Mouse (Mus musculus) lung, postnatal 14 days (tissue): Measurements from ENCODE around the gene Vmn1r53.
"Not testable (repeated sequence)": the region's sequence is repeated elsewhere in the genome, so short reads cannot be mapped to it uniquely, and the experiment has no call there.

Source experiments
- DNase-seq: peaks from one replicate; pipeline ENCODE4 v3.0.0; 2021

The Vmn1r53 gene

DNA sequence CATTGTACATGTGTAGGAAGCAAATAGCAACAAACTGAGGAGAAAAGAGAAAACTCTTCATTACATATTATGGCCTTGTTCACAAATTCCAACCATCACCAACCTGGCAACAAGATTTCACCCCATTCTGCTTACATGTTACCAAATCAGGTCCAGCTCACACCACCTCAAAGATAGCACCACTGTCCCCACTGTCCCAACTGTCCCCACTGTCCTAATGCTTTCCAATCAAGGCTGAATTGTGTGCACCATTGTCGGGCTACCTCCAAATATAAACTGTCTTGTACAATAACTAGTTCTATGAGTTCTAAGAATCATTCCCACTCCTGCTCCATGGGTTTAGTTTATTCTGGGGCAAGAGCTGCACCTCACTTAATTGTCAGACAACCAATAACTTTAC, at the start of gene Vmn1r53:
TSS of gene Vmn1r53 (minus strand) at position 101 of the 400 bp plus-strand sequence.
- no peak for DNase-seq

DNA sequence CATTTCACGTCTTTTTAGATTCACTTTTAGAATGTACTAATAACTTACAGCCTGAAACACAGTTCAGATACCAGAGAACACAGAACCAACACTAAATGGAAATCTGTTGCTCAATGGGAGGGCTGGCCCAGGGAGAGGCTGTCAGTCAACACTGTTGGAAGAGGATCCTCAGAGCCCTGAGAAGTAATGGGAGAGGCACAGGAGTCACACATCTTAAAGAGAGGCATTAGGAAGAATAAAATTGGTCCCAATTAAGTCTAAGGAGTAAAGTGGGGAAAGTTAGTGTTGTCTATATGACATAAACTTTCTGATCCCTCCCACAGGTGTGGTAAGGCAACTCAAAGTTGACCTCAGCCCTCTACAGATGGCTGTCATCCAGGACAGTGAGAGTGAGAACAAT, 21.8 kb upstream of the Vmn1r53 start, which contains the start of gene Vmn1r54:
TSS of gene Vmn1r54 (plus strand) at position 301 of the 400 bp plus-strand sequence.
- no peak for DNase-seq

DNA sequence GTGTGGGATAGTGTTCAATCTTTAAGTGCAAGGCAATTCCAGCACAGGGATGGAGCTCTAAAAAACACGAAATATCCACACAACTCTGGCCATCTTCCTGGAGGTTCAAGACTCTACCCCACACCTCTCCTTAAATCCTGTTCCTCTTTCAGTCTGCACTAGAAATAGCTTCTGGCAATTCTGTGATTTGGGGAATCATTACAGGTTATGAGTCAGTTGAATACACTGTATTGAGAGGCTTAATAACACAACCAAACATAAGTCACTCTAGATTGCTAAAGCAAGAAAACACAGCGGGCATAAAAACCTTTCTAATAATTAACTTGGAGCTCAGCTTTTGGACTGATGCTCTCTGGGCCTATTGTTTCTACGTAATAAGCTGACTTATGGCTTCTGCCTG, 19.8 kb upstream of the Vmn1r53 start:
- no peak for DNase-seq

DNA sequence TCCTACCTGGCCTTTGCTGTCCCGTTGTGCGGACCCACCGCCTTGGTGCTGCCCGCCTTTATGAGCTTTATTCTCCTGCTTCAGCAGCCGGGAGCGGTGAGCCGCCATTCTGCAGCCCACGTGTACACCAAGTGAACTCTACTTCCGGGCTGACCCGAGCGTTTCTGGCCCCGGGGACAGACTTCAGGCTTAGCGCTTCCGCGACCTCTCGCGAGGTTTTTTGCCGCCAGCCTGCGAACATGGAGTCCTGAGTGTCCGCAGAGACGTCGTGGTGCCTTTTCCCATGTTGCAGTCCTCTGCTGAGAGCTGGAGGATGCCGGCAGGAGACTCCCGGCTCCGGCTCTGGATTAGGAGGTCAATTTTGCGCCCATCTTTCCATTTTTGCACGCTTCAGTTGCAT, 8.4 kb upstream of the Vmn1r53 start:
- DNase-seq: no peak

DNA sequence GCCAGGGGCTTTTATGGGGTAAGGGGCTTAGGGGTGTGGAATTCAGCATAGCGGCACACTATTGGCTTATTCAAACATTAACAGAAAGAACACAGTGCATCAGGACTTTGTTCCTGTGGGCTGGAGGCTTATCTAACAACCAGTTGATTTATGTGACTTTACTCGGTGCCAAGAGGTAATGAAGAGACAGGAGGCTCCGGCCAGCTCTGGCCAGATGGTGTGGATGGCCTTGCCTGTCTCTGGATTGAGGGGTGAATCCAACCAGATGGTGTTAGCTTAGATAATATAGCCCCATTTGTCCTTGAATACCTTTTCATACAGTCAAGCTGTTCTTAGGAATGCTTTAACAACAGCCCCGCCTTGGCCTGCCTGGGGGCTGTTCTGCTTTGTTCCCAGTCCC, 7.9 kb upstream of the Vmn1r53 start:
- DNase-seq: not testable (repeated sequence)

DNA sequence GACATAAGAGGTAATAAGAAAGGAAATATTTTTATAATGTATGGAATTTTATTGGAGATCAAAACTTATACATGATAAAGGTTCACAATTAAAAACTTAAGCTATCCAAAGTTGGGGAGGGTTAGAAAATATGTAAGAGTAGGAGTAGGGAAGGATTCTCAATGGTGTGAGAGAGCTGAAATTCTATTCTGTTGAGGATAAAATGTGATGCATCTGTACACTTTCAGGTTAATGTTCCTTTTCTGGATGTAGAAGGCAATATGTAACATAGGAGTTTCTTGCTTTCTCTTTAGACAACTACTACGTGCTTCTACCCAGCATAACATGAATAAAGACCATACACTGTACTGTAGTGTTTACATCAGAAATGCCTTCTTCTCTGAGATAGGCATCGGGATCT, 21.7 kb downstream of the Vmn1r53 start, which contains the start of gene V1ra8:
TSS of gene V1ra8 (plus strand) at position 301 of the 400 bp plus-strand sequence.
- not testable (repeated sequence) for DNase-seq

DNA sequence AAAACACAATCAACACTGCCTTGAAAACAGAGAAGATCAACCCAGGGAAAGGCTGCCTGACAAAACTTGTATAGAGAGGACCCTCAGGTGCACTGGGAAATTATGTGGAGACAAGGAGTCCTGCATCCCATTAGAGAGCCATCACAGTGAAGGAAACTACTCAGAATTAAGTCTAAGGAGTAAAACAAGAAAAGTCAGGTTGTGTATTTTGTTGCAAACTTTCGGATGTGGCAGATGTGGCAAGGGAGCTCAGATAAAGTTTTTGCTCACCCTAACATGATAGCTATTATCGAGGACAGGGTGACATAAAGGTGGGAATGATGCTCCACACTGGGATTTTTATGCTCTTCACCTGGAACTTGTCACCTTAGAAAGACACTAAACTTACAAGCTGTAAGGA, 49.7 kb downstream of the Vmn1r53 start, which contains the start of gene Vmn1r52:
TSS of gene Vmn1r52 (plus strand) at position 301 of the 400 bp plus-strand sequence.
- DNase-seq: no peak
